Mouse (Mus musculus): ENCODE measurements around the gene L1td1. TPM values are rescaled to one million over a fixed set of nuclear protein-coding genes. Genes with fewer than 3 reads are reported as not detected.

L1td1 gene
- polyA plus RNA-seq, 1 experiment from 2014 or later, result 0.14 TPM

DNA sequence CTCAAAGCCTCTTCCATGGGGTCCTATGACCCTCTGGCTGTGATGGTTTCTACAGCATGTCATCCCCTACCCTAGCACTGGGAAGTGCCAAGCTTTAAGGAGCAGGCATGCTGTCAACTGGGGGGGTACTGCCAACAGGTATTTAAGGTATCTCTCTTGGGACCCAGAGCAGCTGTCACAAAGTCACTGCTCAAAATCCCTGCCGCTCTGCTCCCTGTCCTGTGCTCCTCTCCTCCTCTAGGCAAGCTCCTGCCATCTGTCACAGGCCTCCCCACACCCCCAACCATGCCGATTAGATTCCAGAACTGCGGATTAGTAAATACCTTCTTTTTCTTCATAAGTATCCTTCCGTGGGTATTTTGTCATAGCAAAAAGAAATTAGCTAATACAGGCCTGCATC, 27.9 kb downstream of the L1td1 start:
- no peak for ATAC-seq (ENCODE audit: insufficient number of reproducible peaks, low FRiP score, low TSS enrichment, low read depth)
- H3K27me3 ChIP-seq, result no peaks in the 10 kb centered on the region
- H3K9me3 ChIP-seq, result no peaks in the 10 kb centered on the region; the same call in 1 of the 2 replicates
- H3K9ac ChIP-seq, result no peak overlapping the region
- H3K4me3 ChIP-seq, result no peak overlapping the region
- no peak overlapping the region for H3K4me2 ChIP-seq
- H3K4me1 ChIP-seq, result no peaks in the 10 kb centered on the region; the same call in 1 of the 2 replicates
- 83% methylated on average over 4 of the region's 4 CpGs for WGBS
- no peak overlapping the region for H3K27ac ChIP-seq
- peaks cover 19% of the 10 kb centered on the region for H3K36me3 ChIP-seq

DNA sequence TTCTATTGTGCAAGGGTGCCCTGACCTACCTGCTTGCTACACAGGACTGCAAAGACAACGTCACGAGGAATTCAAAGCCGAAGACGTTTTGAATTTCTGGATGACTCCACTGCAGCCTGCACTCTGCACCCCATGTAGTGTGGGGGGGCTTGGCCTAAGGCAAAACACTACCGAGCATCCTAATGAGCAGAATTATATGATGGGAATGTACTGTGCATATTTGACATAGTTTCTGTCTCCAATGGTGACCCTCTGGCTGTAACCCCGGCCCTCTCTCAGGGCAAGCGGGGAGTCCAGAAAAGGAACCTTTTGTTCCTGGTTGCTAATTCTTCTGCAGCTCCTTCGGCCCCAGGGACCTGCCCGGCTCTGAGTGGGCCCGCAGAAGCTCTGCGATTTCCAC, 29.6 kb downstream of the L1td1 start:
- Histone ChIP-seq H3K27me3 (no peaks in the 10 kb centered on the region), H3K4me2 (no peak overlapping the region), H3K4me3 (no peak overlapping the region), H3K9ac (no peak overlapping the region), H3K4me1 (no peaks in the 10 kb centered on the region; the same call in 1 of the 2 replicates), H3K9me3 (no peaks in the 10 kb centered on the region; the same call in 1 of the 2 replicates), H3K36me3 (peaks cover 31% of the 10 kb centered on the region), H3K27ac (no peak overlapping the region)
- no peak for ATAC-seq (ENCODE audit: insufficient number of reproducible peaks, low FRiP score, low TSS enrichment, low read depth)
- 63% methylated on average over 11 of the region's 11 CpGs for WGBS

DNA sequence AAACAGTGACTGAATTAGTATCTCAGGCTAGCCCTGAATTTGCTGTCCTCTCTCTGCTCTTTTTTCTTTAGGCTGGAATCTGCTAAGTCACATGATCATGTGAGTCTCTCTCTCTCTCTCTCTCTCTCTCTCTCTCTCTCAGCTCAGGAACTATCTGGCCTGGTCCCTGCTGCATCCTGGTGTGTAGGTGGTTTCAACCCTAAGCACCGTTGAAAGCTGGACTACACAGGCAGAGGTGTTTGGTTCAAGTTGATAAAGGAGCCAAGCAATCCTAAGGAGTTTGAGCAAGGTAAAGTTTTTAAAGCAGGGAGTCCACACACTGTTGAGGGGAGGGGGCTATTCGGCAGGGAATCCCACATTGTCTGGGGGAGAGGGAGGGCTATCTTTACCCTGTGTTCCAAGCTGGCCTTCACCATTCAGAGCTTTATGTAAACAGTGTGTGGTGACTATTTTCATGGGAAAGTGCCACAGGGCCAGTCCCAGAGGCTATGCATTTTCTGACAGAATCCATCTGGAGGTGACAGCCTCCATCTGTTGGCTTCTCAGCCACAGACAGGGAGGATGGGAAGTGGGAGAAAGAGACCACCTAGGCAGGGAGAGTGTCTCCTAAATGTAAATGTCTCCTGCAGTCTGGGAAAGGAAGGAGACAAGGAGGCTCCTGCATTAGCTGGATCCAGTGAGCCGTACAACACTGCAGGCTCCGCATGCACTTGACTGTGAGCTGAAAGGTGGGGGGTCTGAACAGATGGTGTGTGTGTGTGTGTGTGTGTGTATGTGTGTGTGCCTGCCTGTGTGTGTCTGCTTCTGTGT, 31.7 kb downstream of the L1td1 start:
- no peak overlapping the region for H3K27ac ChIP-seq
- no peak overlapping the region for H3K4me3 ChIP-seq
- H3K36me3 ChIP-seq, result peaks cover 40% of the 10 kb centered on the region
- no peak overlapping the region for H3K4me2 ChIP-seq
- H3K27me3 ChIP-seq, result no peaks in the 10 kb centered on the region
- ATAC-seq (ENCODE audit: insufficient number of reproducible peaks, low FRiP score, low TSS enrichment, low read depth), result no peak
- WGBS, result 60% methylated on average over 4 of the region's 4 CpGs
- H3K4me1 ChIP-seq, result no peaks in the 10 kb centered on the region; the same call in 1 of the 2 replicates
- H3K9me3 ChIP-seq, result no peaks in the 10 kb centered on the region; the same call in 1 of the 2 replicates
- H3K9ac ChIP-seq, result no peak overlapping the region

DNA sequence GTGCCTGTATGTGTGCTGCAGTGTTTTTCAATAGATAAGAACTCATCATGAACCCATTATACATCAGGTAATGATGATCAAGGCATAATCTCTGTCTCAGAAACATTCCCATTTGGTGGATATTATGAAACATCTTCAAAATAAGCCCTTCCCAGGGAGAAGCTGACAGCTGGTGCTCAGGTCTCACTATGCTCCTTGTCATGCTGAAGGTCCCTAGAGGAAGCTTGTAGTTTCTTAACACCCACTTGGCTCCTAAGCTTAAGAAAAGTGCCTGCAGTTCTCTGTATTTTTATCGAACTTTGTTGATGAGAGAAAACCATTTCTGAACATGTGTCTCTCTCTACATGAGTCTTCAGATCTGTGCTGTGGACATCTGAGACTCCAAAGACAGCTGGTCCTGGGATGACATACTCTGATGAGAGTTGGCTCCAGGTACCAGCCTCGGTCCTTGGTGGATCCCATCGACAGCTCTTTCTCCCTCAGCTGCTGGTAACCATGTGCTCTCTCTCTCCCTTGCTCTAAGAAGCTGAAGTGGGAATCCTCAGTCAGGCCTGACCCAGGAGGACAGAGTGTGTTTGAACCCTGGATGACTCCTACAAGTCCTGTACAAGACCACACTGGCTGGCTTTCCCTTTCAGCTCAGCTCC, 32.5 kb downstream of the L1td1 start:
- no peak for ATAC-seq (ENCODE audit: insufficient number of reproducible peaks, low FRiP score, low TSS enrichment, low read depth)
- Histone ChIP-seq H3K9ac (no peak overlapping the region), H3K36me3 (peaks cover 40% of the 10 kb centered on the region), H3K4me2 (no peak overlapping the region), H3K9me3 (no peaks in the 10 kb centered on the region; the same call in 1 of the 2 replicates), H3K4me1 (no peaks in the 10 kb centered on the region; the same call in 1 of the 2 replicates), H3K27me3 (no peaks in the 10 kb centered on the region), H3K27ac (no peak overlapping the region), H3K4me3 (no peak overlapping the region)
- WGBS, result 67% methylated on average over 3 of the region's 3 CpGs

DNA sequence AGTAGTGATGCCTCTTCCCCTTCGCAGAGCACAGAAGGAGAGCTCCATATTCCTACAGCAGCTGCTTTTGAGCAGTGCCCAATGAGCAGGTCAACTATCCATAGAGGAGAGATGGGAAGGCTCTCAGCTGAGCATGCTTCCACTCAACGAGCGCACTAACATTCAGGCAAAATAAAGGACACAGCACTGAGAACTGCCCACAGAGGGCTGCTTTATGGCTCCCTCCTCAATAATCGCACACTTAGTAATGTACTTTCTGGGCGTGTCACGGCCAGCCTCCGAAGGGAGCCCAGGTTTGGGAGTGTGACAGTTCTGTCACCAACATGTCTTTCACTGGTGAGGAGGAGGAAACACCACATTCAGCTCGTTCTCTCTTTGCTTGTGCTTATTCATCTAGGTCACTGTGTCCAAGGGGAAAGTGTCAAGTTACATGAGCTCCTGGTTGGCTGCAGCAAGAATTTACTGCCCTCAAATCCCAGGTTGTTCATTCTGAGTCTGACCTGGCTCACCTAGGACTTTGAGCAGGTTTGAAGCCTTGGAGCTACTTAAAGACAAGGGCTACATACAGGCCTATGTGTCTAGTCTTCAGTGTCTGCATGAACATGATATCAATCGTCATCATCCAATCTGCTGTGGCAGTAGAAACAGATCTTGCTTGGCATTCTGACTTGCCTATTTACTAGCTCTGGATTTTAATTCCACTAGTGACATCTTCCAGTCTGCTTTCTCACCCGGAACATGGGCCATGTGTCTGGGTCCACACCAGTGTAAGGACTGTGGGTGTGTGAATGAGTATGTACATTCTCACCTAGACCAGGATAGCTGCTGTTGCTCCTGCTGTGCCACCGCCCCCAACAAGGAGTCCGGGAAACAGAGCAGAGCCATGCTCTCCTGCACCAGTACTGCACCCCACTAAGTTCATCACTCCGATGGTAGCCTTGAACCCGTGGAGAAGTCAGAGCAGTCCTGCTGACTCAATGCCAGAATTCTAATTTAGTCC, 40.9 kb downstream of the L1td1 start:
- Histone ChIP-seq H3K9ac (no peak overlapping the region), H3K9me3 (no peaks in the 10 kb centered on the region), H3K4me3 (no peak overlapping the region), H3K4me1 (peaks cover 7% of the 10 kb centered on the region; the same call in 1 of the 2 replicates), H3K36me3 (peaks cover 23% of the 10 kb centered on the region), H3K27me3 (no peaks in the 10 kb centered on the region), H3K4me2 (no peak overlapping the region), H3K27ac (no peak overlapping the region)
- WGBS, result 61% methylated on average over 14 of the region's 14 CpGs
- no peak for ATAC-seq (ENCODE audit: insufficient number of reproducible peaks, low FRiP score, low TSS enrichment, low read depth)

DNA sequence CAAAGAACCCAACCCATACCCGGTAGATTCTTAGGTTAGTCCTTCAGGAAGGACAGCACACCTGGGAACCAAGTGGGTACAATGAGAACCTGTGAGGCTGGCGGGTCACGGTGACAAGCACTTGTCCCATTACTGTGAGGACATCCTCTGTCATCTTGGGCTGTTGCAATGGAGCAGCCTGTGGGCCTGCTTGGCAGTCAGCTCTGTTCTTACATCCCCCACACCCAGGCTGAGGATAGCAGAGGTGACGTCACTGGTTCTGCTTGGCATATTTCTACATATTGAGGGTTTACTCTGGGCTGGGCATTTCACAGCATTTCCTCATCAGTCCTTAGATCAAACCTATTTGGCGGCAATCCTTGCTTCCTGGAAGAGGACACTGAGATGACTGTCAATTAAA, 47.3 kb downstream of the L1td1 start:
- H3K9me3 ChIP-seq, result no peaks in the 10 kb centered on the region
- no peak overlapping the region for H3K9ac ChIP-seq
- no peak overlapping the region for H3K4me2 ChIP-seq
- H3K27me3 ChIP-seq, result no peaks in the 10 kb centered on the region
- H3K4me3 ChIP-seq, result no peak overlapping the region
- no peak overlapping the region for H3K27ac ChIP-seq
- 92% methylated on average over 5 of the region's 5 CpGs for WGBS
- no peak for ATAC-seq (ENCODE audit: insufficient number of reproducible peaks, low FRiP score, low TSS enrichment, low read depth)
- H3K36me3 ChIP-seq, result peaks cover 16% of the 10 kb centered on the region
- peaks cover 24% of the 10 kb centered on the region for H3K4me1 ChIP-seq

DNA sequence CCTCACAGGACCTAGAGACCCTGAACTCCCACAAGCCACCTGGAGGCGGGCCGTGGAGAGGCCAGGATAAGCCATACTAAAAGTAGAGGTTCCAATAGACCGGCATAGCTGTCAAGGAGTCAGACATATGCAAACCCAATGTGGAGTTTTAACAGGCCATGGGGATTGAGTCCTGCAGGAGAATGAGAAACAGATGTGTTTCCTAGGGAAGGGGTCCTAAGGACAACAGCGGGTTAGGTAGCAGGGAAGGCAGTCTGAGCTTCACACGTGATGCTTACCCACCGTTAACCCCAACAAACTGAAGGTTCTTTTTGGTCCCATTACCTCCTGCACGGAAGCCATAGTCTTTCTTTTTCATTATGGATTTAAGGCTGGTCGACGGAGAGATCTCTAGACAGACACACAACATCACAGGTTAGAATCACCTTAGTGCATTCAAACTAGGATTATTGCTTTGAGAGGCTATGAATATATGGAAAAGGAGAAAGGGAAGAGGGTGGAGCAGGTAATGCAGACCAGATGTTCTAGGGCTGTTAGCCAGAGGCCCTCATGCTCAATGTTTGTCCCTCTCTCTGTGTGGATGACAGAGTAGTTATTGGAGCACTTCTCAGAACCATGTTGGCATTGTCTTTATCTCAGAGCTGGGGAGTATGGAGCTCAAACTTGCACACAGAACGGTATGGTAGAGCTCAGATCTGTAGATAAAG, 50.3 kb downstream of the L1td1 start:
- Histone ChIP-seq H3K27ac (peak overlapping the region; percentile 57), H3K9me3 (no peaks in the 10 kb centered on the region), H3K36me3 (peaks cover 9% of the 10 kb centered on the region; the same call in 1 of the 2 replicates), H3K4me3 (no peak overlapping the region), H3K4me2 (no peak overlapping the region), H3K9ac (no peak overlapping the region), H3K27me3 (0 out of 2 replicates have a peak, but pooled peaks cover 3% of the 10 kb centered on the region), H3K4me1 (peaks cover 38% of the 10 kb centered on the region)
- WGBS, result 37% methylated on average over 10 of the region's 10 CpGs
- ATAC-seq (ENCODE audit: insufficient number of reproducible peaks, low FRiP score, low TSS enrichment, low read depth), result no peak

DNA sequence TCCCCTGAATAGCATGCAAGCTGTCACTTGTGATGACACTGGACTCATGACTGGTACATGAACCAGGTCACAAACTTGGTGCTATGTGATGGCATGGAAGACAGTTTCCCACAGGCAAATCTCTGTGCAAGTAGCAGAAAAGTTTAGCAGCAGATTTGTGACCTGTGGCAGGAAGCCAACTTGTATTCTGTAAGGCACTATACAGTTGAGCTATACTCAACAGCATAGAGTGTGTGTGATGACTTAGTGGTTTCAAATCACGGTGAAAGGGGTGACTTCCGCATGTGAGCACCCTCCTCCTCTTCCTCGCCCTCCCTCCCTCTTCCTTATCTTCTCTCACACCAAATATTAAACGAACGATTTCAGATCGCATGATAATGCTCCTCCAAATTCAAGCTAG, 50.9 kb downstream of the L1td1 start:
- no peak overlapping the region for H3K9ac ChIP-seq
- peaks cover 38% of the 10 kb centered on the region for H3K4me1 ChIP-seq
- H3K36me3 ChIP-seq, result 0 out of 2 replicates have a peak, but pooled peaks cover 4% of the 10 kb centered on the region
- no peak overlapping the region for H3K4me2 ChIP-seq
- H3K27me3 ChIP-seq, result 0 out of 2 replicates have a peak, but pooled peaks cover 3% of the 10 kb centered on the region
- 51% methylated on average over 6 of the region's 6 CpGs for WGBS
- H3K27ac ChIP-seq, result peak overlapping the region; percentile 57; the same call in 1 of the 2 replicates
- H3K9me3 ChIP-seq, result no peaks in the 10 kb centered on the region
- no peak for ATAC-seq (ENCODE audit: insufficient number of reproducible peaks, low FRiP score, low TSS enrichment, low read depth)
- H3K4me3 ChIP-seq, result no peak overlapping the region

DNA sequence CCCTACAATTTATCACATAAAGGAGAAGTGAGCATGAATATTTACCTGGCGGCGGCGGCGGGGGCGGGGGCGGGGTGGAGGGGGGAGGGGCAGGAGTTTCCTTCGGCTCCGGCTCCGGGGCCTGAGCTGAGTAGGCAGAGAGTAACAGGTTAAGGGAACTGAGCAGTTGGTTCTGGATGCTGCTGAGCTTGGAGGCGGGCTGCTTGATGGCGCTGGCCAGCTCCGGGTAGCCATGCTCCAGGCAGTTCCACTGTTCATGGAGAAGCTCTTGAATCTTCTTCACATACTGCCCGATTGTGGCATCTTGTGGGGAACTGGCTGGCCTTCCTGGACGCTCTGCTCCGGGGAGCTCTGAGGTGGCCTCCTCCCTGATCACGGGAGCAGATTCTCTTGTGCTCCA, 51.7 kb downstream of the L1td1 start:
- H3K27ac ChIP-seq, result no peak overlapping the region; the same call in 1 of the 2 replicates

DNA sequence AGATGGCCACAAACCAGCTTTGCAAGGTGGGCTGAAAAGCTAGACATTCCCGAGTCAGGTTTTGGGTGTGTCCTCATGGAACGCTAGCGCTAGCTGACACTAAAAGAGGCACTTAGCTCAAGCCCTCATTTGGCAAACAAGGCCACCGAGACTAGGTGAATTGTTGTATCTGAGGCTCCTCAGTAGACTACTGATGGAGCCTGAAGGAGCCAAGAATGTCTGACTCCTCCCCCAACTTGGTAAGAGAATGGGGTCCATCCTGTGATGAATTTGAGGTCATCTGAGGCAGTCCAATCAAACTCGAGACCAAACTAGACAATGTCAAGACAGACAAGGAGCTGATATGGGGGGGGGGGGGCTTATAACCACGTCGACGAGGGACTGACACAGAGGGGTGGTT, 59.3 kb downstream of the L1td1 start:
- H3K9me3 ChIP-seq, result no peaks in the 10 kb centered on the region
- H3K4me1 ChIP-seq, result peaks cover 25% of the 10 kb centered on the region
- no peak overlapping the region for H3K4me3 ChIP-seq
- no peak overlapping the region for H3K9ac ChIP-seq
- H3K27ac ChIP-seq, result no peak overlapping the region
- 53% methylated on average over 8 of the region's 8 CpGs for WGBS
- no peaks in the 10 kb centered on the region for H3K36me3 ChIP-seq
- H3K4me2 ChIP-seq, result no peak overlapping the region
- H3K27me3 ChIP-seq, result no peaks in the 10 kb centered on the region
- ATAC-seq (ENCODE audit: insufficient number of reproducible peaks, low FRiP score, low TSS enrichment, low read depth), result no peak

More for the DNA sequence above, 51.7 kb downstream of the L1td1 start:
- Histone ChIP-seq H3K27me3 (0 out of 2 replicates have a peak, but pooled peaks cover 3% of the 10 kb centered on the region), H3K4me3 (no peak overlapping the region), H3K9ac (no peak overlapping the region), H3K4me1 (peaks cover 38% of the 10 kb centered on the region), H3K36me3 (0 out of 2 replicates have a peak, but pooled peaks cover 1% of the 10 kb centered on the region), H3K4me2 (peak overlapping the region; percentile 12; the same call in 1 of the 2 replicates), H3K9me3 (no peaks in the 10 kb centered on the region)
- 18% methylated on average over 16 of the region's 16 CpGs for WGBS
- no peak for ATAC-seq (ENCODE audit: insufficient number of reproducible peaks, low FRiP score, low TSS enrichment, low read depth)

DNA sequence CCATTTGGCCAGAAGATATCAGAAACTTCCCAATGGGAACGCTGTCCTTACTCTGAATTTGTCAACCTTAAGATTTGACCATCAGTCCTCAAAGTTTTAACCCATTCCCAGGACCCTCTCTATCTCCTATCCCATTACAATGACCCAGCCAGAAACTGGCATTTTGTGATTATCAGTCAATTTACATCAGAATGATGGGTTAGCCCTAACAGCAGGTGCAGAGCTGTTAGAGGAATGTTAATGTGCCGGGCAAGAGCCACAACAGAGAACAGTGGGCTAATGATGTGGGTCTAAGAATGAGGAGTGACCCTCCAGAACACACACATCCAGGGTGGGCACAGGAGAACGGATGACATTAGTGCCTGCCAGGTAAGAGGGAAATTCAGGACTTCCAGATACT, 59.7 kb downstream of the L1td1 start:
- no peaks in the 10 kb centered on the region for H3K36me3 ChIP-seq
- H3K9ac ChIP-seq, result no peak overlapping the region
- H3K27ac ChIP-seq, result no peak overlapping the region
- H3K4me1 ChIP-seq, result peaks cover 25% of the 10 kb centered on the region
- H3K9me3 ChIP-seq, result no peaks in the 10 kb centered on the region
- no peak for ATAC-seq (ENCODE audit: insufficient number of reproducible peaks, low FRiP score, low TSS enrichment, low read depth)
- no peak overlapping the region for H3K4me2 ChIP-seq
- H3K4me3 ChIP-seq, result no peak overlapping the region
- no peaks in the 10 kb centered on the region for H3K27me3 ChIP-seq
- 49% methylated on average over 3 of the region's 3 CpGs for WGBS
